Mouse (Mus musculus) liver, postnatal 0 days (tissue): ENCODE measurements at regions not wholly inside any gene's neighbourhood (a gene's known extent, or its start where the extent isn't known, plus 50 kb on each side); places are given as distances from the start of the nearest gene placed in this dataset.

ENCODE experiments used
- ATAC-seq: fragments of 200-750 bp; cut with Nextera tagmentation; 2 replicates; pipeline ENCODE4 v1.8.0; 2017; ENCODE audit warnings: mild to moderate bottlenecking, moderate library complexity
- DNase-seq: peaks from one replicate; pipeline ENCODE4 v3.0.0-alpha.2; 2016
- H3K27ac ChIP-seq: fragments of 300-500 bp; sonication (generic); 2 replicates; pipeline ENCODE4 v1.5.1; 2014; ENCODE audit warnings: antibody characterized with exemption, moderate library complexity, mild to moderate bottlenecking, low read depth
- H3K27me3 ChIP-seq: fragments of 300-500 bp; sonication (generic); 2 replicates; pipeline ENCODE4 v1.6.1; 2014; ENCODE audit warnings: low read length, control low read depth, mixed read lengths; ENCODE audit not compliant: insufficient read depth
- H3K36me3 ChIP-seq: fragments of 300-500 bp; sonication (generic); replicated peaks from 2 replicates; pipeline ENCODE4 v1.6.1; 2014; ENCODE audit warnings: mild to moderate bottlenecking, control low read depth, low read length, moderate library complexity, mixed read lengths; ENCODE audit not compliant: insufficient read depth
- H3K4me1 ChIP-seq: fragments of 300-500 bp; sonication (generic); 2 replicates; pipeline ENCODE4 v1.6.1; 2014; ENCODE audit warnings: antibody characterized with exemption, mild to moderate bottlenecking, control low read depth; ENCODE audit not compliant: insufficient read depth
- H3K4me2 ChIP-seq: fragments of 300-500 bp; sonication (generic); 2 replicates; pipeline ENCODE4 v1.6.1; 2014; ENCODE audit warnings: low read depth, mild to moderate bottlenecking, low read length, moderate library complexity, mixed read lengths
- H3K4me3 ChIP-seq: fragments of 300-500 bp; sonication (generic); 2 replicates; pipeline ENCODE4 v1.5.1; 2014; ENCODE audit warnings: low read depth, low read length
- H3K9ac ChIP-seq: fragments of 300-500 bp; sonication (generic); replicated peaks from 2 replicates; pipeline ENCODE4 v1.6.1; 2014; ENCODE audit warnings: mild to moderate bottlenecking, moderate library complexity
- H3K9me3 ChIP-seq: fragments of 300-500 bp; sonication (generic); 2 replicates; pipeline ENCODE4 v1.6.1; 2016; ENCODE audit warnings: mild to moderate bottlenecking, control low read depth, low read length, mixed read lengths
- CTCF ChIP-seq: sonication (generic); IDR thresholded peaks from 2 replicates; pipeline ENCODE4 v1.5.1; 2016; ENCODE audit warnings: antibody characterized with exemption, low read depth
- EP300 ChIP-seq: IDR thresholded peaks from 2 replicates; pipeline ENCODE4 v1.6.1; 2016; ENCODE audit warnings: antibody characterized with exemption, low read depth, mild to moderate bottlenecking
- WGBS: fragments of 180-500 bp; shearing (Covaris S2); extraction: QIAGEN DNeasy Blood & Tissue Kit; methylation state at CpG from one replicate; pipeline ENCODE4 v1.1.7; 2014; ENCODE audit not compliant: insufficient replicate concordance; 5-methylcytosine and 5-hydroxymethylcytosine counted together

GRCm38 (mm10) chr7:36513680-36514079 is 184.2 kb upstream of the Tshz3 start:
- Histone ChIP-seq H3K4me1 (no peaks in the 10 kb centered on the region), H3K27me3 (no peaks in the 10 kb centered on the region), H3K4me3 (no peak overlapping the region), H3K4me2 (no peak overlapping the region), H3K36me3 (no peaks in the 10 kb centered on the region), H3K9ac (no peak overlapping the region), H3K9me3 (no peaks in the 10 kb centered on the region), H3K27ac (no peak overlapping the region)
- TF ChIP-seq CTCF, result no peak
- no peak for TF ChIP-seq EP300
- no peak for ATAC-seq
- 67% methylated on average over 3 of the region's 3 CpGs for WGBS
- no peak for DNase-seq

GRCm38 (mm10) chr7:36516094-36516663 is 181.7 kb upstream of the Tshz3 start:
- Histone ChIP-seq H3K27me3 (no peaks in the 10 kb centered on the region), H3K9ac (no peak overlapping the region), H3K4me2 (no peak overlapping the region), H3K27ac (no peak overlapping the region), H3K4me1 (no peaks in the 10 kb centered on the region), H3K9me3 (no peaks in the 10 kb centered on the region), H3K4me3 (no peak overlapping the region), H3K36me3 (no peaks in the 10 kb centered on the region)
- TF ChIP-seq CTCF, result no peak
- TF ChIP-seq EP300, result no peak
- DNase-seq (no peak), ATAC-seq (no peak)
- 46% methylated on average over 7 of the region's 7 CpGs for WGBS

- DNase-seq, result no peak
- Histone ChIP-seq H3K27ac (no peak overlapping the region), H3K36me3 (no peaks in the 10 kb centered on the region), H3K27me3 (no peaks in the 10 kb centered on the region), H3K4me3 (no peak overlapping the region), H3K9me3 (no peaks in the 10 kb centered on the region), H3K4me2 (no peak overlapping the region), H3K9ac (no peak overlapping the region), H3K4me1 (no peaks in the 10 kb centered on the region)
- no peak for TF ChIP-seq CTCF
- no peak for TF ChIP-seq EP300
- WGBS, result 70% methylated on average over 4 of the region's 4 CpGs
- ATAC-seq, result no peak
Measured at GRCm38 (mm10) chr7:36519027-36519426, 178.9 kb upstream of the Tshz3 start.

GRCm38 (mm10) chr7:36522960-36523359 is 175.0 kb upstream of the Tshz3 start:
- H3K9ac ChIP-seq, result no peak overlapping the region
- H3K27ac ChIP-seq, result no peak overlapping the region
- no peak for ATAC-seq
- H3K4me1 ChIP-seq, result no peaks in the 10 kb centered on the region
- TF ChIP-seq CTCF, result no peak
- no peak for TF ChIP-seq EP300
- DNase-seq, result no peak
- WGBS, result 67% methylated on average over 5 of the region's 5 CpGs
- no peaks in the 10 kb centered on the region for H3K9me3 ChIP-seq
- H3K4me3 ChIP-seq, result no peak overlapping the region
- H3K36me3 ChIP-seq, result no peaks in the 10 kb centered on the region
- no peaks in the 10 kb centered on the region for H3K27me3 ChIP-seq
- H3K4me2 ChIP-seq, result no peak overlapping the region

- ATAC-seq (no peak), DNase-seq (no peak)
- Histone ChIP-seq H3K9me3 (no peaks in the 10 kb centered on the region), H3K4me1 (no peaks in the 10 kb centered on the region), H3K27me3 (no peaks in the 10 kb centered on the region), H3K4me3 (no peak overlapping the region), H3K9ac (no peak overlapping the region), H3K36me3 (no peaks in the 10 kb centered on the region), H3K4me2 (no peak overlapping the region), H3K27ac (no peak overlapping the region)
- 72% methylated on average over 7 of the region's 7 CpGs for WGBS
- no peak for TF ChIP-seq CTCF
- no peak for TF ChIP-seq EP300
Measured at GRCm38 (mm10) chr7:36526148-36526547, 171.8 kb upstream of the Tshz3 start.

GRCm38 (mm10) chr7:36526692-36527091 is 171.2 kb upstream of the Tshz3 start:
- H3K4me2 ChIP-seq, result no peak overlapping the region
- no peaks in the 10 kb centered on the region for H3K36me3 ChIP-seq
- H3K9ac ChIP-seq, result no peak overlapping the region
- 62% methylated on average over 3 of the region's 3 CpGs for WGBS
- DNase-seq, result no peak
- no peaks in the 10 kb centered on the region for H3K4me1 ChIP-seq
- H3K27me3 ChIP-seq, result no peaks in the 10 kb centered on the region
- TF ChIP-seq EP300, result no peak
- no peak for TF ChIP-seq CTCF
- H3K4me3 ChIP-seq, result no peak overlapping the region
- no peak overlapping the region for H3K27ac ChIP-seq
- no peak for ATAC-seq
- H3K9me3 ChIP-seq, result no peaks in the 10 kb centered on the region

GRCm38 (mm10) chr7:36529504-36530065 is 168.3 kb upstream of the Tshz3 start:
- no peaks in the 10 kb centered on the region for H3K4me1 ChIP-seq
- no peak for DNase-seq
- TF ChIP-seq EP300, result no peak
- TF ChIP-seq CTCF, result no peak

More at GRCm38 (mm10) chr7:36529504-36530065, 168.3 kb upstream of the Tshz3 start:
- 74% methylated on average over 15 of the region's 15 CpGs for WGBS
- no peaks in the 10 kb centered on the region for H3K9me3 ChIP-seq
- H3K36me3 ChIP-seq, result no peaks in the 10 kb centered on the region
- no peaks in the 10 kb centered on the region for H3K27me3 ChIP-seq
- no peak overlapping the region for H3K27ac ChIP-seq
- no peak overlapping the region for H3K9ac ChIP-seq
- no peak overlapping the region for H3K4me3 ChIP-seq
- H3K4me2 ChIP-seq, result no peak overlapping the region
- ATAC-seq, result no peak
